Mouse (Mus musculus) liver, embryonic 15.5 days (tissue): ENCODE results near the gene Ndufs2. TPM values are rescaled to one million over a fixed set of nuclear protein-coding genes. Genes with fewer than 3 reads are reported as not detected.
A peak's percentile ranks its signal among the peaks of the same experiment; 100 is the strongest.

ENCODE experiments used
- ATAC-seq: fragments of 200-750 bp; cut with Nextera tagmentation; 2 replicates; pipeline ENCODE4 v1.8.0; 2017; ENCODE audit warnings: moderate number of reproducible peaks, mild to moderate bottlenecking, moderate library complexity; ENCODE audit not compliant: insufficient read depth
- H3K27ac ChIP-seq: fragments of 300-500 bp; sonication (generic); replicated peaks from 2 replicates; pipeline ENCODE4 v1.5.1; 2015; ENCODE audit warnings: mild to moderate bottlenecking, inconsistent platforms
- H3K27me3 ChIP-seq: fragments of 300-500 bp; sonication (generic); 2 replicates; pipeline ENCODE4 v1.6.1; 2015; ENCODE audit warnings: mild to moderate bottlenecking, inconsistent platforms
- H3K36me3 ChIP-seq: fragments of 300-500 bp; sonication (generic); replicated peaks from 2 replicates; pipeline ENCODE4 v1.6.1; 2015; ENCODE audit warnings: moderate library complexity, mild to moderate bottlenecking, inconsistent platforms
- H3K4me1 ChIP-seq: fragments of 300-500 bp; sonication (generic); replicated peaks from 2 replicates; pipeline ENCODE4 v1.6.1; 2015; ENCODE audit warnings: inconsistent platforms
- H3K4me2 ChIP-seq: fragments of 300-500 bp; sonication (generic); 2 replicates; pipeline ENCODE4 v1.6.1; 2015; ENCODE audit warnings: moderate library complexity, mild to moderate bottlenecking, inconsistent platforms
- H3K4me3 ChIP-seq: fragments of 300-500 bp; sonication (generic); replicated peaks from 2 replicates; pipeline ENCODE4 v1.5.1; 2015; ENCODE audit warnings: mild to moderate bottlenecking, inconsistent platforms
- H3K9ac ChIP-seq: fragments of 300-500 bp; sonication (generic); 2 replicates; pipeline ENCODE4 v1.6.1; 2015; ENCODE audit warnings: moderate library complexity, mild to moderate bottlenecking, inconsistent platforms
- H3K9me3 ChIP-seq: fragments of 300-500 bp; sonication (generic); replicated peaks from 2 replicates; pipeline ENCODE4 v1.6.1; 2016; ENCODE audit warnings: inconsistent platforms
- WGBS: fragments of 180-500 bp; shearing (Covaris S2); methylation state at CpG from one replicate; pipeline ENCODE4 v1.1.7; 2015; ENCODE audit warnings: mixed read lengths; ENCODE audit not compliant: insufficient replicate concordance; 5-methylcytosine and 5-hydroxymethylcytosine counted together
- polyA plus RNA-seq: library from polyadenylated mRNA; unstranded; fragments of >200 nt; fragmentation: Nextera tagmentation; extraction: Ambion mirVana; gene quantifications from 2 replicates; pipeline ENCODE4 v1.2.1, GENCODE M21; 2015

The Ndufs2 gene
- polyA plus RNA-seq, 1 experiment from 2014 or later: 137 TPM

- H3K27ac ChIP-seq: no peak overlapping the region
- H3K9me3 ChIP-seq: no peaks in the 10 kb centered on the region
- no peak overlapping the region for H3K4me3 ChIP-seq
- peaks cover 16% of the 10 kb centered on the region for H3K4me1 ChIP-seq
- no peak overlapping the region for H3K4me2 ChIP-seq
- WGBS: 19% methylated on average over 1 of the region's 1 CpGs
- H3K9ac ChIP-seq: no peak overlapping the region
- ATAC-seq: no peak
- H3K27me3 ChIP-seq: no peaks in the 10 kb centered on the region
- H3K36me3 ChIP-seq: no peaks in the 10 kb centered on the region
These were observed 23.3 kb downstream of the Ndufs2 start for GRCm38 (mm10) chr1:171227879-171228278.

GRCm38 (mm10) chr1:171226780-171227179 is 24.4 kb downstream of the Ndufs2 start:
- Histone ChIP-seq H3K36me3 (no peaks in the 10 kb centered on the region), H3K4me1 (peaks cover 12% of the 10 kb centered on the region), H3K27ac (no peak overlapping the region; the same call in 1 of the 2 replicates), H3K4me2 (peak overlapping the region; percentile 41), H3K9ac (peak overlapping the region; percentile 25; the same call in 1 of the 2 replicates), H3K27me3 (no peaks in the 10 kb centered on the region), H3K9me3 (no peaks in the 10 kb centered on the region), H3K4me3 (peak overlapping the region; percentile 44)
- ATAC-seq: no peak
- 43% methylated on average over 4 of the region's 4 CpGs for WGBS

- Histone ChIP-seq H3K4me2 (peak within 1 kb of the TSS; percentile 44), H3K36me3 (0 out of 2 replicates have a peak, but pooled peaks cover 7% of the 10 kb centered on the region), H3K4me3 (peak within 1 kb of the TSS; percentile 44), H3K27ac (peak within 1 kb of the TSS; percentile 87), H3K9me3 (no peaks in the 10 kb centered on the region), H3K27me3 (no peaks in the 10 kb centered on the region), H3K9ac (0 out of 2 replicates have a peak within 1 kb of the TSS, but pooled peaks have one; percentile 25), H3K4me1 (peaks cover 25% of the 10 kb centered on the region)
- ATAC-seq: 0 out of 2 replicates have a peak, but pooled peaks have one; percentile 4
- 64% methylated on average over 5 of the region's 5 CpGs for WGBS
These were observed 26.3 kb downstream of the Ndufs2 start, which contains the start of gene Apoa2 for GRCm38 (mm10) chr1:171224857-171225256. Gene Apoa2, plus strand, starts transcription at chr1:171225054.

- no peak overlapping the region for H3K9ac ChIP-seq
- no peak overlapping the region for H3K4me3 ChIP-seq
- WGBS: 79% methylated on average over 2 of the region's 2 CpGs
These were observed 27.4 kb downstream of the Ndufs2 start for GRCm38 (mm10) chr1:171223796-171224195.

GRCm38 (mm10) chr1:171223168-171223567 is 28.0 kb downstream of the Ndufs2 start:
- H3K4me3 ChIP-seq: peak overlapping the region; percentile 69
- no peak for ATAC-seq
- H3K9ac ChIP-seq: peak overlapping the region; percentile 59
- peak overlapping the region; percentile 87 for H3K27ac ChIP-seq
- H3K9me3 ChIP-seq: no peaks in the 10 kb centered on the region
- WGBS: 54% methylated on average over 6 of the region's 6 CpGs
- H3K4me1 ChIP-seq: peaks cover 25% of the 10 kb centered on the region
- H3K4me2 ChIP-seq: peak overlapping the region; percentile 90
- no peaks in the 10 kb centered on the region for H3K27me3 ChIP-seq
- peaks cover 21% of the 10 kb centered on the region for H3K36me3 ChIP-seq

More at GRCm38 (mm10) chr1:171223796-171224195, 27.4 kb downstream of the Ndufs2 start:
- Histone ChIP-seq H3K4me1 (peaks cover 25% of the 10 kb centered on the region), H3K9me3 (no peaks in the 10 kb centered on the region), H3K36me3 (peaks cover 17% of the 10 kb centered on the region), H3K27ac (peak overlapping the region; percentile 87), H3K27me3 (no peaks in the 10 kb centered on the region), H3K4me2 (no peak overlapping the region; the same call in 1 of the 2 replicates)
- peak; percentile 21 for ATAC-seq

GRCm38 (mm10) chr1:171222238-171223155 is 28.7 kb downstream of the Ndufs2 start, which contains the start of gene Tomm40l:
Gene Tomm40l, minus strand, starts transcription at chr1:171222514.
- peak within 1 kb of the TSS; percentile 69 for H3K4me3 ChIP-seq
- no peaks in the 10 kb centered on the region for H3K27me3 ChIP-seq
- no peaks in the 10 kb centered on the region for H3K9me3 ChIP-seq
- 2% methylated on average over 28 of the region's 28 CpGs for WGBS
- H3K36me3 ChIP-seq: peaks cover 26% of the 10 kb centered on the region
- peak within 1 kb of the TSS; percentile 87 for H3K27ac ChIP-seq
- ATAC-seq: peak; percentile 93
- peak within 1 kb of the TSS; percentile 90 for H3K4me2 ChIP-seq
- peaks cover 25% of the 10 kb centered on the region for H3K4me1 ChIP-seq
- peak within 1 kb of the TSS; percentile 59 for H3K9ac ChIP-seq

- Histone ChIP-seq H3K9me3 (no peaks in the 10 kb centered on the region), H3K9ac (peak overlapping the region; percentile 52), H3K27ac (peak overlapping the region; percentile 61), H3K4me1 (peaks cover 28% of the 10 kb centered on the region), H3K36me3 (peaks cover 26% of the 10 kb centered on the region), H3K27me3 (no peaks in the 10 kb centered on the region), H3K4me3 (peak overlapping the region; percentile 69), H3K4me2 (peak overlapping the region; percentile 90)
- no peak for ATAC-seq
- 6% methylated on average over 22 of the region's 22 CpGs for WGBS
These were observed 29.7 kb downstream of the Ndufs2 start for GRCm38 (mm10) chr1:171221281-171222193.

GRCm38 (mm10) chr1:171220871-171221270 is 30.3 kb downstream of the Ndufs2 start:
- 8% methylated on average over 10 of the region's 10 CpGs for WGBS
- Histone ChIP-seq H3K9me3 (no peaks in the 10 kb centered on the region), H3K27me3 (no peaks in the 10 kb centered on the region), H3K36me3 (peaks cover 26% of the 10 kb centered on the region), H3K9ac (peak overlapping the region; percentile 52; the same call in 1 of the 2 replicates), H3K4me2 (peak overlapping the region; percentile 90), H3K27ac (peak overlapping the region; percentile 61), H3K4me1 (peaks cover 34% of the 10 kb centered on the region), H3K4me3 (peak overlapping the region; percentile 69)
- ATAC-seq: no peak

- no peak overlapping the region for H3K9ac ChIP-seq
- no peak overlapping the region for H3K4me2 ChIP-seq
- peaks cover 11% of the 10 kb centered on the region; the same call in 1 of the 2 replicates for H3K27me3 ChIP-seq
- H3K27ac ChIP-seq: no peak overlapping the region
- WGBS: 54% methylated on average over 18 of the region's 18 CpGs
- no peak for ATAC-seq
- H3K4me3 ChIP-seq: no peak overlapping the region
- peaks cover 25% of the 10 kb centered on the region for H3K4me1 ChIP-seq
- peaks cover 26% of the 10 kb centered on the region for H3K36me3 ChIP-seq
- no peaks in the 10 kb centered on the region for H3K9me3 ChIP-seq
These were observed 34.8 kb downstream of the Ndufs2 start for GRCm38 (mm10) chr1:171216241-171216955.
